Mouse (Mus musculus): ENCODE measurements at regions not wholly inside any gene's neighbourhood (a gene's known extent, or its start where the extent isn't known, plus 50 kb on each side); places are given as distances from the start of the nearest gene placed in this dataset.

DNA sequence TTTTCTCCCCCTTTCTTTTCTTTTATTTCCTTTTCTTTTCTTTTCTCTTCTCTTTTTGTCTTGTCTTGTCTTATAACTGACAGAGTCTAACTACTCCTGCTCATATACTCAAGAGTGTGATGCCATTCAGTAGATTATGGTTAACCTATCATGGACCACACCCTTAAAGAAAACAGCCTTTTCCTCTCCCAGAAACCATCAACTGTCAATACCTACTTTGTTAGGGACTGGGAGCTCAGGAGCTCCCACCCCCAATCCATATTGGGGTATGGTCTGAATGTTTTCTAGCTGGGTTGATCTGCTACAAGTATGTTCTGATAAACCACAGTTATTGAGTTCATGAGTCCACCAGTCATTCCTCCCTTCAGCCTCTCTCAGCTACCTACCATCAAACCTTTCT is 972.3 kb upstream of the Lrrc6 start:
- no peak for DNase-seq

DNA sequence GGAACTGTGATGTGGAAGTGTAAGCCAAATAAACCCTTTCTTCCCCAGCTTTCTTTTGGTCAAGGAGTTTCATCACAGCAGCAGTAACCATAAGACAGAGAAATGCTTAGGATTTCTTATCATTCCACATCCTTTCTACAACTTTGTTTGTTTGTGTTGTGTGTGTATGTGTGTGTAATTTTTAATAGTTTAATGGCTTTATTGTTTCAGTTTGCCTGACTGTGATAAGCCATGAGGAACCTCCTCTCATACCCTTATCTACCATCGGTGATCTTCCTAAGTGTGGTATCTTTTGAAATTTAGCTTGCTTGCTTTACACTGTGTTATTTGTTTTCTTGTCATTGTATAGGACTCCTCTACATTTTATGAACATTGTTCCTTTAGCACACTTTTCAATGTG is 970.6 kb upstream of the Lrrc6 start:
- intact Hi-C loops (cut with DNase I) = no loop called here
- DNase-seq = no peak

More for the DNA sequence above, 972.3 kb upstream of the Lrrc6 start:
- intact Hi-C loops (cut with DNase I) = no loop called here

DNA sequence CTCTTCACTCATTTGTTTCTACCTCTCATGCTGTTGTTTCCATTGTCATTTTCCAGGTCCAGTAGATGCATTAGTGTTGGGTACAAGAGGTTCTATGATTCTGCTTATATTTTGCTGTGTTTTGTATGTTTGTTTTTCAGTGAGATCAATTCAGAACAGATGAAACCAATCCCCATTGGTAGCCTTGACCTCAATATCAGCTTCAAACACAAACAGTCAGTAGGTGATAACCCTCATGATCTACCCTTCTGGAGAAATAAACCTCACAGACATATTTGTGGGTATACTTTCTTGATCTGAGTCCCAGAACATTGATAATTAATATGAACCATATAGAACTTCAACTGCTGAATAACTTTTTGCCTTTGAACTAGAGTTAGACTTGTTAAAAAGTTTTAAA is 969.3 kb upstream of the Lrrc6 start:
- no peak for DNase-seq
- intact Hi-C loops (cut with DNase I) = no loop called here

DNA sequence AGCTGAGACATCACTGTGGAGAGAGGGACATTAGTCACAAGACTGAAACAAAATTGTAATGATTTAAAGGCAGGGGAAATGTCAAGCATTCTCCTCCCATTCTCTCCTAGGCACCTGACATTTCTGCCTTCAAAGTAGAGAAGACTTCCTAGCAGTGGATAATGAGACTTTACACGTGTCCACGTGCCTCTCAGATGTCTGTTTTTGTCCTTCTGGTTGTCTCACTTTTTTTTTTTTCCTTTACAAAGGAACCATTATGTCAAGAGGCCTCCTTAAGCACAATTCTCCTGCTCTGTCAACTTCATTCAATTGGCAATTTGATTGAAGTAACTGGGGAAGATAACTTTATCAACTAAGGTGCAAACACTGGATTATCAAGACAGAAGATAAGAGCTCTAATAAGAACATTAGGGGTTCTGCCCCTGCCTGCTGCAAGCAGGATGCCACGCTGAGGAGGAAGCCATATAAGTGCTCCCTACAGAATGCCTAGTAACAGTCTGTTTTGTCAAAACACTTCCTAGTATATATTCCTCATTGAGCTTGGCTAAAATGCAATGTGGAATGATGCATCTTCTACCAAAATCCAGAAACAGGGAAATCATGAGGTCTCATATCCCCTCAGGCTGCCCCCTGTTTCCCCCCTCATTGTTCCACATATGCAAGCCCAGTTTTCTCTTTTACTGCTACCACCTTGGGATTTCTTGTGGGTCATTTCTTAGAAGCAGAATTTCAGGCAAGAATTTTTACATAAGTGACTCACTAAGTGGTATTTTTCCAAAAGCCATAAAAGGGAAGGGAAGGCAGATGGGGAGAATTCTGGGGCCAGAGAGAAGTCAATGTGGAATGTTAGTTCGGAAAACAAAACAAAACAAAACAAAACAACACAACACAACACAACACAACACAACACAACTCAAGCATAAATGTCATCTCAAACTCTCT is 967.0 kb upstream of the Lrrc6 start:
- no peak for DNase-seq
- intact Hi-C loops (cut with DNase I) = no loop called here

DNA sequence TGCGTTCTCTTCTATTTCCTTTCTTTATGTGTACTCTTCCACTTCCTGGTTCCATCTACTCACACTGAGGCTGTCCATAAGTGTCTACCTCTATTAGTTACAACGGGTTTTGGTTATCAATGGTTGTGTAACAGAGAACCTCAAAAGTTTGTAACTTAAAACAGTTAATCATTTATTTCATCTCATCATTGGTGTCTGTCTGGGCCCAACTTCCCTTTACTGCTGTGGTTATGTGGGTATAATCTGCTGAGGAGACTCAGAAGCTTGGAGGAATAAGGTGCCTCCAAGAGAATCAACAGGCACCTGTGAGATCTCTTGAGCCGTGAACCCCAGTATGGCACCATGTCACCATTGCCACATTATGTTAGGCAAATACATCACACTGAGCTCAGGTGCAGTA is 962.2 kb upstream of the Lrrc6 start:
- DNase-seq = no peak
- intact Hi-C loops (cut with DNase I) = no loop called here

DNA sequence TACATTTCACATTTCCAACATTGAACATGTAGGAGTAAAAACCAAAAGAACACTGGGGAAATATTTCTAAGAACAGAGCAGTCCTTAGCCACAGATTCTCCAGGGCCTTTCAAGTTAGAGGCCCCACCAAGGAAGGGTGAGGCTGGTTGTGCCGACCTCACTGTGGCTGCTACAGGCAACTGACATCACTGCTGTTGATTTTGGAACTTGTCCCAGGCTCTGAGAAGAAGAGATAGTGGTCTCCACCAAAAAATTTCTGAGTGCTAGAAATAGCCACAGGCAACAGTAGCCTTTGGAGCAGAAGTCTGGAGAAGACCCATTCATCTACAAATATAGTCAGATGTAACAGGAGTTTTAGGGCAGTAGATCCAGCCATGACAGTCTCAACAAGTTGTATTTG is 959.7 kb upstream of the Lrrc6 start:
- intact Hi-C loops (cut with DNase I) = no loop called here
- DNase-seq = no peak

DNA sequence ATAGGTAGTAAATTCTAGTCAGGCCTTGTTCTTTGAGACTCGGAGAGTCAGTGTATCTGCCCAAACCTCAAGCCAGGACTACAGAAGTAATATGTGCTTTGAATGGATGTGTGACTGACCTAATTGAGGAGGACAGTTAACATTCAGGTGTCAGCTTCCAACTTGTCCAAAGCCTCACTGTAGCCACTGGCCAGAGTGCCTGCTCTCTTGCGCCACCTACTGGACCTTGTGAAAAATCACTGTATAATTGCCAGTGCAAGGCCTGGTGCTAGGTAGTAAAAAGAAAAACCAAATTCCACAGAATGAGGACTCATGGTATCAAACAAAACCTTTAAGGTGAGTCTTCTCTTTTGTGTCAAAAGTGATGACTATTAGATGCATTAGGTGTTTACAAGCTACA is 933.6 kb upstream of the Lrrc6 start:
- DNase-seq = peak; percentile 61 to 69
- intact Hi-C loops (cut with DNase I) = loop anchor here (1.0 to 10.0 kb wide), 5 partner anchors 259 to 803 kb away; no protein-coding TSS in a partner anchor

DNA sequence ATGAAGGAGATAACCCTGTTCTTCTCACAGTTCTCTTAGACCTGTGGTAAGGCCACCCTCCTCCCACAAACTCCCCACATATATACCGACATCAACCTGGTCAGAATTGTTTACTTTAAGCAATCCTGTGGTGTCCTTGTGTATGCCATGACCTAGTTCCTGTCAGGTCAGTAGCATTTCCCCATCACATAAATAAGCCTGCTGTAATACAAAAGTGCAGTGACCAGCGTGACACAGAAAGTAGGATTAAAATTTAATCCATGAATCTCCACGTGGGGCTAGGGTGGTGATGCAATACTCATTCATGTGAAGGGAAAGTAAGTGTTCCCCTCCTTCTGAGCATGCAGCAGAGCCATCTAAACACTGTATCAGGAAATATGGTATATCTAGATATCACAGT is 923.2 kb upstream of the Lrrc6 start:
- DNase-seq = no peak
- intact Hi-C loops (cut with DNase I) = no loop called here

DNA sequence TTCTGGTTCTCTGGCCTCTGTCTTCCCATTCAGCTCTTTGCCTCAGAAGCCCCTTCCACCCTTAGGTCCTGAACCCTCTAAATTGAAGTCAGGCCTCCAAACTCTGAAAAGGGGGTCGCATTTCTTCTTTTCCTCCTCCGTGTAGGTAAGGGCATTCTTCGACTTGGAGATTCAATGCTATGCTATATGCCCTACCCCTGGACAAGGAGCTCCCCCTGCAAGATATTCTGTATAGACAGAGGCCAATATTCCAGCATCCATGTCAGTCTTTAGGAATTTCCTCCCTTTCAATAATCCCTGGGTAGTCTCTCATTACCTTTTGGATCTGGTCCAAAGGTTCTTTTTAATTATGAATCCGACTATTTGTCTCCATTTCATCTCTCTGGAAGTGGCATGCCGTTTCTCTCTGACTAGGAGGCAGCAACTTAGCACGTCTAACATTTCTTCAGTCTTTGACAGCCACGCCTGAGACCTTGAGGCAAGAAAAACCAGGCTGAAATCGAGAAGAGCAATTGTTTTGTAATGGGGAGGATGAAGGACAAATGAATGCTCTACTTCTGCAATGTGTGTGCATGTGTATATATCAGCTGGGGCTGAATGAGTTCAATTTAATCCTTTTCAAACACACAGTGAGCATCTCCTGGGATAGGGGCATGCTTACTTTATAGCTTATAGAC is 921.7 kb upstream of the Lrrc6 start:
- DNase-seq = no peak
- intact Hi-C loops (cut with DNase I) = no loop called here

DNA sequence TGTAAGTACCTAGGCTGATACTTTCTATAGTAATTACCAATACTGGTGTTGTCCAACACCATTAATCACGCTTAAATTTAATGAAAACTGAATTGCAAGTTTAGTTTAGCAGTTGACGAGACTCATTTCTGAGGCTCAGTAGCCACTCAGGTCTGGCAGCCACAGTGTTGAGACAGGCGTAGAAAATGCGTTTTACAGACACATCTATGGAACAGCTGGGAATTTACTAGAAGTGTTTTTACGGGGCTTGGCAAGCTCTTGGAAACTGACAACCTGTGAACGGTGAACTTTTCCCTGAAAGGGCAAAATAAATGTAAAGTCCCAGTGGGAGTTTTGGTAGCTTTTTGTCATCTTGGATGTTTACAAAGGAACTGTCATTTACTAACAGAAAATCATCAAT is 920.1 kb upstream of the Lrrc6 start:
- DNase-seq = no peak
- intact Hi-C loops (cut with DNase I) = no loop called here

DNA sequence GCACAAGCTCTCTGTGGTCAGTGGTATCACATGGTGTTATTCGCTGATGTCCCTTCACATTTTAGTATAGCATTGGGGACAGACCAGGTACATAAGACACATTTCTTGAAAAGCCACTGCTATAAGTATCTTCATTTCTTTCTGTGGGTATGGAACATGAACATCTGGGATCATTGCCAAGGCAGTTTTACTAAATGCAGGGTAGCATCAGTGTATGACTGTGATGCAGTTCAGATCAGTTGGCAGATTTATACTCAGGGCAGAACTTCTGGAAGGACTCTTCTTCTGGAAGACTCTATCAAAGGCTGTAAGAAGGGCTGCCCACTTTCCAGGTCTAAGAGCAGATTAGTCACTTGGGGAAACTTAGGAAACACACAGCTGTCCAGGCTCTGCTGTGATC is 919.0 kb upstream of the Lrrc6 start:
- intact Hi-C loops (cut with DNase I) = no loop called here
- no peak for DNase-seq

DNA sequence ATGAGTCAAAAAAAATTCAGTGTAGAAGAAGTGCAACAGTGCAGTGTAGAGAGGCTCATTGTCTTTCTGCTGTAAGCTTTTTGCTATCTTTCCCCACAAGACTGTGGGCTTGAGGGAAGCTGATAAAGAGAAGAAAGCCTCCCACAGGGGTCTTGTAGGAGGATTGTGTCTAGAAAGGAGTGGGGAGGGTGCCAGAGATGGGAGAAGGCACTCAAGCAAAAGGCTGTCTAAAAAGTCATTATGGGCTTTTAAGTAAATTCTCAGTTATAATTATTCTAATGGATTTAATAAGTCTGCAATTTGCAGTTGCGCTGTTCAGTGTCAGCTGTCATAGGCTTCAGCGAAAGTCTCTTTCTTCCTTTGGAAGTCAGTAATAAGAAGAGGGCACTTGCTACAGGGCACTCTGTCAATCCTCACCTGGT is 917.0 kb upstream of the Lrrc6 start:
- DNase-seq = no peak

DNA sequence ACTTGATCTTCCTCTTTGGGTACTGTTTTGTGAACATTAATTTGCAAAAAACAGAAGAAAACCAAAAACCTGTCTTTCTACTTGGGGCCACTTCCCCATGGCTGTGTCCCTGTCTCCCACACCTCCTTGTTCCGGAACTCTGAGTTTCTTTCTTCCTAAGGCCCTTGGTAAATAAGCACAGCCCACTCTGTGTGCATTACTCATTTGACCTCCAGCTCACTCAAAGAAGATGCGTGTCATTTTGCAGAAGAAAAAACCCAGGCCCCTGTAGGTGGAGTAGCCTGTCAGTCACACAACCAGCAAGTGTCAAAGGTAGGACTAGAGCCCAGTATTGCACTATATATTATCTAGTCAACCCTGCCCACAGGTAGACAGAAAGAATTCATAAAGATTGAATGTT is 915.1 kb upstream of the Lrrc6 start:
- intact Hi-C loops (cut with DNase I) = no loop called here
- no peak for DNase-seq

More for the DNA sequence above, 917.0 kb upstream of the Lrrc6 start:
- intact Hi-C loops (cut with DNase I) = no loop called here

DNA sequence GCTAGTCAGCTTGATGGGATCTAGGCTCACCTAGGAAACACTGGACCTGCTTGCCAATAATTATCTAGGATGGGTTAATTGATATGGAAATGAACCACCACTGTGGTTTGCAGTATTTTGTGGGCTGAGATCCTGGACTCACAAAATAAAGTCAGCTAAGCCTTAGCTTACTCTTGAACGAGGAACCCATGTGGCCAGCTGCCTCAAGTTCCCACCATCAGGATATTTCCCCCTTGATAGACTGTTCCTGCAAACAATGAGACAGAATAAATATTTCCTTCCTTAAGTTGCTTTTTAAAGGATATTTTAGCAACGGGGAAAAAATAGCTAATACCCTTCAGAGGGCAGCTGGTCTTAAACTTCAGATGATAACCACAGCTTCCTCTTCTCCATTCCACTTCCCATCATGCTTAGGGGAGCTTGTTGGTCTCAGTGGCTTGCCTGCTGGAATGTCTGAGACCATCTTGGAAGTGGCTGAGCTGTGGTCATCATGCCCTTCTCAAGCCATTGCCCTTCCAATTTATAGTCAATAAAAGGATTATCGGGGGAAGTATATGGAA is 913.7 kb upstream of the Lrrc6 start:
- intact Hi-C loops (cut with DNase I) = no loop called here
- peak in 1 of 2 experiments; percentile 5 for DNase-seq

DNA sequence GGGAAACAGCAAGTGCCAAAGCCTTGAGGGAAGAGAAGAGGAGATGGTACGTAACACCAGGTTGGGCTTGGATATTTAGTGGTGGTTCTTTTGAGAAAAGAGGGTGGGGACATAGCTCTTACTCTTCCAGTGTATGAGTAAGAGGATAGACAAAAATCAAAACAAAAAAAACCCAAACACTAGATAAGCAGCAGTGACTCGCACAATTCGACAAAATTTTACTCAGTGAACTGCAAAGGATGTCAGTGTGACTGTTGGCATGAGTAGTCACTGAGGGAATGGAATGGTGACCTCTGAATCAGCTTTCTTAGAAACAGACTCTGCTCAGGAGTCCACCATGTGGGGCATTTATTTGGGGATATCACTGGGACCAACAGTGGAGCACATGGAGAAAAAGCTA is 912.9 kb upstream of the Lrrc6 start:
- no peak for DNase-seq
- intact Hi-C loops (cut with DNase I) = no loop called here

DNA sequence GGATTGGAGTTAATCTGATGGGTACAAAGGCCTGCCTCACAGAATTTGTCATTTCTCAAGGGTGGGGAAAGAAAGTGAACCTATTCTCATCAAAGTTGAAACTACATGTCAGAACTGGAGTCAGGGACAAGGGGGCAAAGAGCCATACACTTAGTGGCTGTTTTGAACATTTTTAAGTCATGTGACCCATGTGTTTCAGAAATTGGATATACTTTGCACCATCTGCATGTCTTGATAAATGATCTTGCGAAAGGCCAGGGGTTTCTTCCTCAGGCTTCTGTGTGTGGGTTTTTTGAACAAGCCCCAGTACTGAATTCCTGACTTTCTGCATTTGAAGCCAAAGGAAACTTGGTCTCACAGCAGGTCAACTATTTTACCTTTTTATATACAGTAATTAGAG is 911.7 kb upstream of the Lrrc6 start:
- DNase-seq = no peak
- intact Hi-C loops (cut with DNase I) = no loop called here

DNA sequence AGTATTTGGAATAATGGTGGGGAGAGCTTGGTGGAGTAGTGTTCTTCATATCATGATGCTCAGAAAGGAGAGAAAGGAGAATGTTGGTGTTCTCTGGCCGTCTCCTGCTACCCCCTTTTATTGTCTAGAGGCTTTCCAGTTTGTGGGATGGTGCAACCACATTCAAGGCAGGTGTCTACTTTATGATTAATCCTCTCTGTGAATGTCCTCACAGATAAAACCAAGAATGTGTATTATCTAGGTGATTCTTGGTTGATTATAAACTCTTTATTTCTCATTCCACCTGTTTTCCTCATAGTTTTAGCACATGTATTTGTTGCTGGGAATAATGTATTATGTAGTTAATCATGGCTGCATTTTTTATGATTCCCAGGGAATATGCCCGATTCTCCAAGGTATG is 910.9 kb upstream of the Lrrc6 start:
- intact Hi-C loops (cut with DNase I) = no loop called here
- no peak for DNase-seq

DNA sequence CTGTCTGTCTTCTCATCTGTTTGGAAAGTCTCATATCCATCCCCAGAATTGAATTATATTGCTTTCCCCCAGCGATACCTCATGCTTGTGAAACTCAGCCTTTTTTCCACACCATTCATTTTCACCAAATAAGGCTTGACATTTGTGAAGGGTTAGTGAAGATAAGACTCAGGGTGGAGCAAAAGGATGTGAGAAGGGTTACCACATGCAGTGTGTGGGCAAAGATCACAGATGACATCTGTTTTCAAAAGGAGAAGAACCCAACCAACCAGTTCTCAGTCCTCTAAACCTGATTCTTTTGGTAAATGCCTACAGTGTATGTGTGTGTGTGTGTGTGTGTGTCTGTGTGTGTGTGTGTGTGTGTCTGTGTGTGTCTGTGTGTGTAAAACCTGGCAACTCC is 909.3 kb upstream of the Lrrc6 start:
- intact Hi-C loops (cut with DNase I) = no loop called here
- DNase-seq = no peak

DNA sequence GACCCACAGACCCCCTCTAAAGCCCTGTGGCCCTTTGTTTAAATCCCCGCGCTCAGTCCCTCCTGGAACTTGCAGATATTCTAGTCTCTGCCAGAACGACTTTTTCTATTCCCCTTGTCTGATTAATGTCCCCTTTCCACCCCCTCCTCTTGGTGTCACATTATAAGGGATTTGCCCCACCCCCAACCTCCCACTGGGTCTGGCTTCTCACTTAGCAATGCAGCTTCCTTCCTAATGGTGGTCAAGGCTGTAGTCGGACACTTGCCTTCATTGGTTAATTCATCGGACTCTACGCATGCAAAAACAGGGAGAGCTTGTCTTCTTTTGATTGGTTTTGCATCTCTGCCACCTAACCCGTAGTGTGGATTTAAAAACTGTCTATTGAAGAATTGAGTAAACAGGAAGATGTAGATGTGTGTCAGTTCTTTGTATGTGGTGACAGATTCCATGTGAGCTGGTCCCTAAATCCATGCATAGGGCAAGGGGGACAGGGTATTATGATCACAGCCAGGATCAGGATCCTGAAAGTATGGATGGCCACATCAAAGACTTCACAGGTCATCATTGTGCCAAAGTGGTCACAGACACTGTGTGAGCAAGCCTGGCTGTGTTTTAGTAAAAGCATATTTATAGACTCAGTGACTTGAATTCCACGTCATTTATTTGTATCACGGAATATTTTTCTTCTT is 908.3 kb upstream of the Lrrc6 start:
- intact Hi-C loops (cut with DNase I) = no loop called here
- no peak for DNase-seq

DNA sequence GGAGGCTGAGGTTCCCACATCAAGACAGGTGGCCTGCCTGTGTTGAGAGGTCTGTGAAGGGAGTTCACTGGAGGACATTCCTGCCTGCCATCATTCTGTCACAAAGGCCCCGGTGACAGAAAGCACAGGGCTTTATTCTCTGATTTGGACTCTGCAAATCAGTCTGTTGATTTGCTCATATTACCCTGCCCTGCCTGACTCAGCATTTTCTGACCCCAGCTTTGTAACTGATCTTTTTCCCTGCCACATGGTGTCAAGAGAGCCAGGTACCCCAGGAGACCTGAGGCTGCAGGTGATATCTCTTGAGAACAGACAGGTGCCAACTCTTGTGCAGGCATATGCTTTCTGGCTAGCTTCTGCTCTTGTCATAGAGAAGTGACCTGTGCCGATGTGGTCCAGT is 906.5 kb upstream of the Lrrc6 start:
- DNase-seq = no peak
- intact Hi-C loops (cut with DNase I) = no loop called here

DNA sequence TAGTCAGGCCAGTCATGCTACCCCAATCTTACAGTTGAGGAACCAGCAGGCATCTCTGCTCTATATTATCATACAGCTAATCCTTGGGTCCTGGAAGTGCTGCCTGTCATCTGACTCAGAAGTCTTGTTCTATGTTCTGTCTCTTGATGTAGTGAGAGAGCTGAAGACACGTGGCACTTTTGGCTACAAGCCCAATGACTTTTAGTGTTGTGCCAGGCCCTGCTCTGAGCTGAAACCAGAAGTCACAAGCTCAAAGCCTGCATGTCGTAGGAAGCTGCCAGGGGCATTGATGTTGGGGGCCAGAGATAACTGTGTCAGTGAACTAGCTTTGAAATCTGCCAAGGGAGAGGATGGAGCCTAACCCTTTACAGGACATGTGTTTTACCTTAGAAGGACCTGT is 904.8 kb upstream of the Lrrc6 start:
- DNase-seq = peak in 1 of 2 experiments; percentile 12
- intact Hi-C loops (cut with DNase I) = no loop called here

All from heart, postnatal 36 days (tissue).